8 mouse cellular contexts compared by ENCODE assay signal in genomic region chr4:62822568-62822967, GRCm38 (mm10).
A peak's percentile ranks its signal among the peaks of the same experiment; 100 is the strongest.
DNase-seq lines count a peak whose midpoint lies in the region; ATAC-seq and TF ChIP-seq lines count a peak whose summit lies in the region.

No protein-coding gene starts in this region.

- TF ChIP-seq CTCF in Patski (IDR thresholded peaks at IDR 0.05): peak; percentile 41

- H3K9ac ChIP-seq in kidney, embryonic 15.5 days: no peak overlapping the region

- WGBS in kidney, embryonic 15.5 days: 40% methylated on average over 7 of the region's 7 CpGs

- DNase-seq in kidney, adult 18-20 months: peak; percentile 52
- no peak for DNase-seq in Patski (ENCODE audit: low read depth, low spot score)
- DNase-seq in cerebellum, postnatal 25 days: peak; percentile 50 to 74
- peak; percentile 61 to 86 for DNase-seq in heart, postnatal 10 days
- DNase-seq in left cerebral cortex, adult 8-10 months (ENCODE audit: low spot score in 2 of 2): peak; percentile 5 to 14
- DNase-seq in retina, embryonic 14.5 days (ENCODE audit: low spot score): peak; percentile 72

- H3K4me3 ChIP-seq in kidney, embryonic 15.5 days (replicated peaks): no peak overlapping the region

- in situ Hi-C loops in Patski (cut with MboI; ENCODE audit: low pct_unique_long_range_greater_than_20kb): no loop called here

- H3K36me3 ChIP-seq in kidney, embryonic 15.5 days: no peaks in the 10 kb centered on the region

- no peak for ATAC-seq in kidney, embryonic 15.5 days (replicated peaks; ENCODE audit: low FRiP score)
- no peak for ATAC-seq in Patski
- no peak for ATAC-seq in megakaryocyte-erythroid progenitor cell, adult 5-6 weeks (replicated peaks; ENCODE audit: low FRiP score, low TSS enrichment, poor library complexity, severe bottlenecking)

- no peaks in the 10 kb centered on the region for H3K4me1 ChIP-seq in kidney, embryonic 15.5 days

- intact Hi-C loops in heart, postnatal 10 days (cut with DNase I): loop anchor here (5.0 kb wide), 1 partner anchor 55 kb away; no protein-coding TSS in a partner anchor

- no peaks in the 10 kb centered on the region for H3K9me3 ChIP-seq in kidney, embryonic 15.5 days (replicated peaks)

- H3K27ac ChIP-seq in kidney, embryonic 15.5 days: no peak overlapping the region

- POLR2A ChIA-PET in Patski (lab: Charles Lee): no interaction called here

- no peak overlapping the region for H3K4me2 ChIP-seq in kidney, embryonic 15.5 days

- H3K27me3 ChIP-seq in kidney, embryonic 15.5 days: no peaks in the 10 kb centered on the region
- no peaks in the 10 kb centered on the region for H3K27me3 ChIP-seq in Patski

- CTCF ChIA-PET in Patski (lab: Charles Lee): no interaction called here
